Mouse (Mus musculus): Measurements from ENCODE around the gene Gpr162. TPM values are rescaled to one million over a fixed set of nuclear protein-coding genes. Genes with fewer than 3 reads are reported as not detected.

The Gpr162 gene
- total RNA-seq, 1 experiment from 2014 or later: 0.15 TPM

Other genes with a start within 250 kb of the Gpr162 start
- not detected in 2 replicates for gene C1s2, start 227.9 kb downstream of the Gpr162 start, total RNA-seq (2017)
- gene Lpcat3, start 201.0 kb downstream of the Gpr162 start, total RNA-seq (2017): 28.5 and 29.6 TPM in 2 replicates
- 160 and 203 TPM in 2 replicates for gene Emg1, start 151.8 kb downstream of the Gpr162 start, total RNA-seq (2017)
- gene Phb2, start 151.6 kb downstream of the Gpr162 start, total RNA-seq (2017): 252 and 265 TPM in 2 replicates
- 476 and 523 TPM in 2 replicates for gene Ptpn6, start 125.3 kb downstream of the Gpr162 start, total RNA-seq (2017)
- gene Grcc10, start 122.6 kb downstream of the Gpr162 start, total RNA-seq (2017): 189 and 215 TPM in 2 replicates
- gene Gm45234, start 108.0 kb downstream of the Gpr162 start, total RNA-seq (2017): not detected in 2 replicates
- 5.9 and 6.0 TPM in 2 replicates for gene Atn1, start 107.5 kb downstream of the Gpr162 start, total RNA-seq (2017)
- gene Eno2, start 94.3 kb downstream of the Gpr162 start, total RNA-seq (2017): 2.6 and 5.6 TPM in 2 replicates
- gene Lrrc23, start 84.3 kb downstream of the Gpr162 start, total RNA-seq (2017): 1.1 and 3.3 TPM in 2 replicates
- gene Spsb2, start 55.3 kb downstream of the Gpr162 start, total RNA-seq (2017): 5.3 and 11.0 TPM in 2 replicates
- gene Tpi1, start 49.7 kb downstream of the Gpr162 start, total RNA-seq (2017): 193 and 201 TPM in 2 replicates
- 55.3 and 78.1 TPM in 2 replicates for gene Usp5, start 34.5 kb downstream of the Gpr162 start, total RNA-seq (2017)
- 62.0 and 98.2 TPM in 2 replicates for gene Cdca3, start 34.4 kb downstream of the Gpr162 start, total RNA-seq (2017)
- not detected in 2 replicates for gene Gnb3, start 23.7 kb downstream of the Gpr162 start, total RNA-seq (2017)
- 14.5 and 24.3 TPM in 2 replicates for gene P3h3, start 6.2 kb downstream of the Gpr162 start, total RNA-seq (2017)
- gene Cd4, start 24.2 kb upstream of the Gpr162 start, total RNA-seq (2017): 5.8 and 10.0 TPM in 2 replicates
- gene Lag3, start 47.7 kb upstream of the Gpr162 start, total RNA-seq (2017): 3.8 and 9.1 TPM in 2 replicates
- 121 and 123 TPM in 2 replicates for gene Ptms, start 56.1 kb upstream of the Gpr162 start, total RNA-seq (2017)
- gene Mlf2, start 67.4 kb upstream of the Gpr162 start, total RNA-seq (2017): 54.2 and 67.4 TPM in 2 replicates
- gene Cops7a, start 101.6 kb upstream of the Gpr162 start, total RNA-seq (2017): 41.6 and 51.1 TPM in 2 replicates
- gene Pianp, start 132.7 kb upstream of the Gpr162 start, total RNA-seq (2017): not detected in 2 replicates
- gene Zfp384, start 145.2 kb upstream of the Gpr162 start, total RNA-seq (2017): 29.0 and 29.2 TPM in 2 replicates
- gene Ing4, start 175.8 kb upstream of the Gpr162 start, total RNA-seq (2017): 92.9 and 101 TPM in 2 replicates
- 7.6 and 7.8 TPM in 2 replicates for gene Acrbp, start 185.7 kb upstream of the Gpr162 start, total RNA-seq (2017)
- gene Lpar5, start 203.9 kb upstream of the Gpr162 start, total RNA-seq (2017): 8.0 and 8.8 TPM in 2 replicates
- gene Chd4, start 232.0 kb upstream of the Gpr162 start, total RNA-seq (2017): 499 and 599 TPM in 2 replicates